Mouse (Mus musculus) 3T3-L1 (cell line): ENCODE data around the gene Cfap44.
A peak's percentile ranks its signal among the peaks of the same experiment; 100 is the strongest.

Experiments
- DNase-seq: peaks from one replicate; pipeline ENCODE4 v3.0.0-alpha.2; 2015; ENCODE audit warnings: low read depth, low spot score

Gene Cfap44

DNA sequence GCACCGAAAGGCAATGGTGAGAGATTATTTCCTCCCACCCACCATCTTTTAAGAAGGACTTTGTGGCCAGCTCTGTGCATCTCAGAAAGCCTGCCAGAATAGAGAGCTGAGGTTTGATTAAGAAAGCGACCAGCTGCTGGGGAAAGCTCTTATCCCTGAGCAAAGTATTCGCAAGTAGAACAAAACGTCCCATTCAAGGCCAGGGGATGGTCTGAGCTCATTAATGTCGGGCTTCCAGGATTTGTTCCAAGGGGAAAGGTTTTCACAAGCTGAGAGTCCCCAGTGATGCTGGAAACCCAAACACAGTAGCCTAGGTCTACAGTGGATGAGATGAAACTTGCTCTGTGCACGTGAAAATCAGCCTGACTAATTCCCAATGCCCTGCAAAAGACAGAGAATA is 99.3 kb downstream of the Cfap44 start:
- peak; percentile 15 for DNase-seq

DNA sequence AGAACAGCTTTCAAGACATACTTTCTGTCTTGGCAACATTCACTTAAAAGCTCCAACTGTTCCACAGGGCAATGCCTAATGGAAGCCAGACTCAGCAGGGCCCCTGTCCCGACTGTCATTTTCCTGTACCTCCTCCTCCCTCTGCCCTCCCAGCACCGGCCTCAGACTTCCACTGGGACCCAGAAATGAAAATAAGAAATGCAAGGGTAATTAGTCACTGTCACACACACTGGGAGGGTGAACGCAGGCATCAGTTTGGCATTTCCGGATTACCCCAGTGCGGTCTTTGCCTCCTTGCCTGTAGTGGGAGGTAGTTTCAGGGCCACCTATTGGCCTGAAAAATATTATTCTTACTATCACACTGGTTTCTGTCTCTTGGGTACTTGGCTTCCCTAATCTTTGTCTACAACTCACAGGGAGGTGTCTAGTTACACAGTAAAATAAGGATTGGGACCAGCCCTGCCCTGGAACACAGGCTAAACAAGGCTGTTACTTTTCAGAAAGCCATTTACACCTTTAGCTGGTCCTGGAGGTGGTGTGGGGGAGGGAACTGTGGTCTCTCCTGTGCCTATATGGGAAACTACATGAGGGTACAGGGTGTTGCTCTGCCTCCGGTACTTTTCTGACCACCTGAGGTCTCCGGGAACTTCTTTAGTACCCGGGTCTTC is 100.0 kb downstream of the Cfap44 start:
- DNase-seq: peak; percentile 88

DNA sequence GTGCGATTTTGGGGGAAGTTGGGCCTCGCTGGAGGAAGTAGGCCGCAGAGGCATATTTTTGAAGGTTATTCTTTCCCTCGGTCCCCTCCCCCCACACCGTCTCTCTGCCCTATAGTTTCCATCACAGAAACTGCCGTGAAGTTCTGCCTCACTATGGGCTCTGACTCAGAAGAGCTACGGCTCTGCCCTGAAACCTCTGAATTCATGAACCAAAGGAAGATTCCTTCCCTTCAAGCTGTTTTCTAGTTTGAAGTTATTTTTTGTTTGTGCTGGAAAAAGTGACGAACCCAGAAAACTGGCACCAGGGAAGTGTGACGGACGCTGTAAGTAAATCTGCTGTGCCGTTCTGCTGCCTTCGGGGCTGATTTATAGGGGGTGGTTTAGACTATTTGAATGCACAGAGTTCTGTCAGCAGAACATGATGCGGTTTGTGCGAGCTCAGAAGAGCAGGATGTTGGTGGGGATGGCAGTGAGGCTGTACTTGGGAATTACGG is 102.4 kb downstream of the Cfap44 start:
- no peak for DNase-seq

DNA sequence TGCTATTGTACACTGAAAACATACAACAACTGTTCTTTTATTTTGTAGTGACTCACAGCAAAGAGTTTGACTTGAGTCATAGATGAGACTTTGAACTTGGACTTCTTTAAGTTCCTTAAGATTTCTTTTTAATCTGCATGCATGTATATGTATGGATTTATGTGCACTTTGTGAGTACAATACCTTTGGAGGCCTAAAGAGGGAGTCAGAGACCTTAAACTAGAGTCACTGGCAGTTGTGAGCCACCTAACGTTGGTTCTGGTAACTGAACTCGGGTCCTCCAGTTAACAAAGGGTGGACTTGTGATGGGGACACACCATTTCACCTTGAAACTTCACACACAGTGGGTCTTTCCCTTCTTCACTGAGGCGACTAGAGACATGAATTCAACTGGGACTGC is 103.9 kb downstream of the Cfap44 start:
- DNase-seq: no peak

DNA sequence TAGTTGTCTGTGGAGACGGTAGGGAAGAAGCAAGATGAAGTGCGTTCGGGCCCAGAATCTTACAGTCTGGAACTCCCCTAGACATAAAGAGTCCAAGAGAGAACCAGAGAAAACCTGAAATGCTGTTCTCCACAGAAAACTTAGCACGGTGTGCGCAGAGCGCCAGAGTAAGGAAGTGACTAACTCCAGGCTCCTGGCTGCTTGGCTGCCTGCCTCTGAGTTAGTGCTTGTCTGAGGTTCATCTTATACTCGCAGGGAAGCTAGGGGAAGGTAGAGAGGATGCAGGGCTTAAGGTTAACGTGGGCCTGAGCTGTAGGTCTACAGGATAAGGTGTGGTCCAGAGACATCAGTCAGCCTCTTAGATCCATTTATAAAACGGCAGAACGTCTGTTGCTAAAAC is 107.2 kb downstream of the Cfap44 start:
- no peak for DNase-seq

DNA sequence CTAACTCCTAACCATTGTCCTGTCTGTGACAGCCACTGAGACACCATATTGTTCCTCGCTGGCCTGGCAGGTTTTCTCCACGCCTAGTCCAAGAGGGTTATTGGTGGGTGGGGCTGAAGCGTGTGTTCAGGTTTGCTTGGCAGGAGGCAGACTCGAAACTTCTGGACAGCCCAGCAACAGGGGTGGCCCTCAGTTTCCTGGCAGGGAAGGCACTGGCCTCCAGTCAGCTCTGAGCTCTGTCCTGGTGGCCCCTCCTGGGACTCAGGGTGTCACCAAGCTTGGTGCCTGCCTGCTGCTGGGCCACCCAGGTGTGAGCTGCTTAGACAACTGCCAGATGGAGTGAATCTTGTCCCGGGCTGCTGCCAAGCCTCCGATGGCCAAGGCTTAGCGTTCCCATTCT is 107.7 kb downstream of the Cfap44 start:
- no peak for DNase-seq

DNA sequence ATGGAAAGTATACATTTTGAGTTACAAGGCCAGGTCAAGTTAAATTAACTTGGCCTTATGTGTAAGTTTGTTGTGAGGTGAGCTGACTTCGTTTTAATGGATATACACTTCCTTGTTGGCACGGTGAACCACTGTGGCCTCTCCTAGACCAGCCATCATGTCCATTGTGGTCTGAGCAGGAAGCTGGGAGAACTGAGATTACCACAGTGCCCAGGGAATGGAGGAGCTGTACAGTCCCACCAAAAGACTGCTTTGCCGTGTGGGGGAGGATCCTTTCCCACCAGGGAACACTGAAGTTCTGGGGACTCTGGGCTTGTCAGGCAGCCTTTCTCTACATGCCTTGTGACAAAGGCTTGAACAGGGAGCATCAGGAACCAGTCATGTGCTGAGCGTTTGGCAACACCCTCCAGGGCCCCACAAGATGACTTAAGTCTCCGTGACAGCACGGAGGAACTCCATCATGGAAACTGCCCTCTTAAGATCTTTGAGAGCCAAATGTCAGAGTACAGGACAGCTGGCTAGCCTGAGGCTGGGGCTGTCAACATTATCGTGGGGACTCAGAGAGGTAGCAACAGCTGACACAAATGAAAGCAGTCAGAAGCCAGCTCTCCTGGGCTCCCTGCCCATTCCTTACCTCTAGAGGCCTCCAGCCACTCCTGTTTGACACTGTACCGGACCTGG is 108.4 kb downstream of the Cfap44 start:
- DNase-seq: no peak

DNA sequence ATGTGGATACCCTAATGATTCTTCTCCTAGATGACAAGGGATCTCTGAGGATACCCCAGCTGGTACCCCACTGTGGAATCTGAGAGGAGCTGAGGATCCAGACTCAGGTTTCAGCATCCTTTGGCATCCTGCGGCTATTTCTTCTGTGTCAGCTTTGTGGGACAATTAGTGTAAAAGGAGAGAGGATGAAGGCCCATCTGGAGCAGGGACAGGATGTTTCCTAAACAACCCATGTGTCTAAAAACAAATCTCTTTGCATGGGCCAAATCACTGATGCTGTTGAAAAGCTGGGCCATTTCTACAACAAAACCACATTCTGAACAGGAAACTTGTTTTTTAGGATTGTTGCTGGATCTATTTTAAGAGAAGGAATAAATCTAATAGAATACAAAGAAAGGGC is 110.6 kb downstream of the Cfap44 start:
- DNase-seq: no peak

DNA sequence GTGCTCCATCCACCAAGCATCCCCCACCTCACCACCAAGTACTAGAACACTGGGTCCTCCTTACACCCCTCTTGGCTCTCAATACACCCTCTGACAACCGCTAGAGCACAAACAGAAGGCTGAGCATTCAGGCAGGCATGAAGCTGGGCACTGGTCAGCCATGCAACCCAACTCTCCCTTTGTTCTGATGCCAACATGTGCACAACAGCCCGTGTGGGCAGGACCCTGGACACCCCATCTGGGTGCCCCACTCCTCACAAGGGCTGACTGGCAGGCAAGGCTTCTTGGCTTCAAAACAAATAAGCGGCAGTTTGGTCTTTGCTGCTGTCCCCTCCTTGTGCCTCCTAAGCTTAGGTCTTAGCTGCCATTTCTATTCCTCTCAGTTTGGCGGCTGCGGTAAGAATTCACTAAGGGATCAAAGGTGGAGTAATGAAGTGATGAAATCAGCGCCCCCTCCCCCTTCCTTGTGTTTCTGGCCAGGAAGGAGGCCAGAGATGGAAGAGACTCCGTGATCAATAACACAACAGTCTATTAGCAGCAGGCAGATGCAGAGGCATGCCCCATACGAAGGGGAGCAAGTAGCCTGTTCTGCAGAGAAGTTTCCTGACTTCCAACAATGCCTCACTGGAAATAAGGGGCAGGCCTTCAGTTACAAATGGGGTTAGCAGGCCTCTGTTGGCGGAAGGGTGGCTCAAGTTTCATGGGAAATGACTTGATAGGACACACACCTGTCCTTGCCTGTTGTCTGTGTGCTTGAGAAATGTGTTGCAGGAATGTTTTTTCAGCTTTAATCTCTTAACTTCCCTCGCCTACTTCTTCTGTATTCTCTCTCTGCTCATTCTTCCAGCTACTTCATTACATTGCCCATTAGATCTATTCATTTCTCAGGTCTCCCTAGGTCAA is 112.7 kb downstream of the Cfap44 start:
- DNase-seq: no peak

DNA sequence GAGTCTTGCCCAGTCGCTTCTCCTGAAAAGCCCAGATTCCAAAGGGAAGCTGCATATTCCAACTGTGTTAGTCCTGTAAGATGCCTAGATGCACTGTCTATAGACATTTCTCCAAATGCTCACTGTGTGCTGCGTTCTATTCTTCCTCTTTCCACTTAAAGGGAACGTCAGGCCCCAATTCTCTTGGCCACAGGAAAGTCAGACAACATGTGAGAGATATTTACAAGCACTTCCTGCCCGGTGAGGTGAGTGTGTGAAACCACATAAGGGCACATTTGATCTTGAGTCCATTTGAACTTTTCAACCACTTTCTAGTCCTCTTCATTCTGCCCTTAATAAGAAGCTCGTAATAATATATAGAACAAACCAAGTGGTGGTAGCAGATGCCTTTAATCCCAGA is 113.4 kb downstream of the Cfap44 start:
- DNase-seq: no peak

DNA sequence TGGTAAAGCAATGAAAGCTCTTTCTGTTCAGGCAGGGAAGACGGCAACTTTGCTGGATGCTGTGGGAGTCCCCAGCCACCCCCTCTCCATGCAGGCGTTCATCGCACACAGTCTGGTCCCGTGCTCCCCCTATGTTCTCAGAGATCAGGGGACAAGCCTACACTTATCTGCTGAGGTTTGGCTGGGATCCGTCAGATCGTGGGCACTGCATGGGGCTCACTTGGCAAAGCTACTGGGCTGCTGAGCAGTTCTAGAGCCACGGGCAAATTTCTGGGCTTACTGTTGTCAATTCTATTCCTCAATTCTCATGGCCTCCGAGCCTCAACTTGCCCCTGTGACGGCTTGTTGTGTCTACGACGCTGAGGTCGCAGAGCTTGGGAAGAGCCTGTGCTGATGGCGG is 114.2 kb downstream of the Cfap44 start:
- DNase-seq: no peak

DNA sequence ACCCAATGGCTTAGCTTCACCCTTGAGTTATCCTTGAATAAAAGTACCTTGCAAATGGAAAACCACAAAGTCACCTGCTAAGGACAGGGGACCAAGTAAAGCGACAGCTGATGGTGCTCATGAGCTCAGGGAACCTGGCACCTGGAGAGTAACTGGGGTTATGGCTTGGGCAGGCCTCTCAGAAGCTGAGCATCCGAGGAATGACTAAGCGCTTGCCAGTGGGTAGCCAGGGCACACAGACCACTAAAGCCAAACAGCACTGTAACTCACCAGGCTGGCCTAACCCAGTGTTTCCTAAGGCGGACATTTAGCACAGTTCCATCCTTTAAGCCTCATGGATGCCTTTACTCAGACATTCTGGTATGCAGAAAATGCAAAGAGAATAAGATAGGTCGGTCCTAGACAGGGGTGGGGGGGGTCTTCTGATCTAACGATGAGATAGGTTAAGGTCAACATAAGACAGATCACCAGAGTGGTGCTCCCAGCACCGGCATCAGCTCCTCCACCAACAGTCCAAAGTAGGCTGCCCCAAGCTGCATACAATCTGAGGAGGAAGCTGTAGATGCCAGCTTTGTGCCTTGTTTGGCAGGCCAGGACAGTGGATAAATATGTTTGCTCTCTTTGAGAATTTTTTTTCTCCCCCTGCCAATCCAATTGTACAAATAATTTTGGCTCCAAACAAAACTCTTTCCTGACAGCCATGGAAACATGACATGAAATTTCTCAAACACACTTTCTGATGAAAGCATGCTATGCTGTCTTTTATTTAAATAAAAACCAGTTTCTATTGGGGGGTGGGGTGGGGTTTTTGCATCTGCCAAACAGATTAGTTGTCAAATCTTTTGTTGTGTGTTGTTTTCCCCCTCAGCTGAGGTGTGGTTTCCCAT is 115.1 kb downstream of the Cfap44 start:
- no peak for DNase-seq

DNA sequence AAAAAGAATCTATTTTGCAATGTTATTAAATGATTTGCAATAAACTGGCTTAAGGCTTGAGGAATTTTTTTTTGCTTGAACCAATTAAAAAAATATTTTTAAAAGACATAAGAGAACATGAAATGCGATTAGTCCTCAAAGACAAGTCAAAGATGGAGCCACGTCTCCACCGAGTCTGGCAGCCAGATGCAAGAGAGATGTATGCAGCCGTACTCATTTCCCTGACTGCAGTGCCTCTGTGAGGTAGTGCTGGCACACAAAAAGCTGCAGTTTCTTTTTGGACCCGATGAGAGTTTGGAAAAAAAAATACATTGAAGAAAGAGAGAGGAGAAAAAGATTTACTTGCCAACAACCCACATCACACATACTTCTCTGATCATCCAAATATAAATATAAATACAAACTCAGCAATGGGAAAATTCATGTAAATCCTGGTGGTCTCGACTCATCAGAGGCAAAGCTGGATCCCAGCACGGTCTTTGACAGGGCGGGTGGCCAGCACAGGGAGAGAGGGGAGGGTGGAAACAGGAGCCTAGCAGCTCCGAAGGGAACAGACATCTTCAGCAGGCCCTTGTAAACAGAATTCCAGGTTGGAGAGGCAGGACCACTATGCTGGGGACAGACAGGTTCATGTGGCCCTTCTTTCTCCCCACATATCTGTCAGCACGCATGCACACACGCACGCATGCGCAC is 116.1 kb downstream of the Cfap44 start:
- DNase-seq: no peak

DNA sequence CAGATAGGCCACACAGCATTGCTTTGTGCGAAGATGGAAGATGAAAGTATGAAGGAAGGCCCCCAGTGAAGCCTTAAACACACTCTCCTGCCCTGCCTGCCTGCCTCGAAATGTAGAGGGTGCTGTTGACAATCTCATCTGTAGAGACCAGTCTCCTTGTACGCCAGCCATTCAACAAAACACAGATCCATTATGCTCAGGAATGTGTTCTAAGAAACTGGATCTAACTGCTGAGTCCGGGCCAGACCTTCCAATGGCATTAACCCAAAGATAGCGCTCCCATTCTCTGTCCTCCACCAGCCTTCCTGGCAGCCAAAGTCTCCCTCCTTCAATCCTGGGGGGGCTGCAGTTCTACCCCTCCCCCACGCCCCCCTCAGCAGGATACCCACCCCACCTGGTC is 121.9 kb downstream of the Cfap44 start:
- DNase-seq: no peak

DNA sequence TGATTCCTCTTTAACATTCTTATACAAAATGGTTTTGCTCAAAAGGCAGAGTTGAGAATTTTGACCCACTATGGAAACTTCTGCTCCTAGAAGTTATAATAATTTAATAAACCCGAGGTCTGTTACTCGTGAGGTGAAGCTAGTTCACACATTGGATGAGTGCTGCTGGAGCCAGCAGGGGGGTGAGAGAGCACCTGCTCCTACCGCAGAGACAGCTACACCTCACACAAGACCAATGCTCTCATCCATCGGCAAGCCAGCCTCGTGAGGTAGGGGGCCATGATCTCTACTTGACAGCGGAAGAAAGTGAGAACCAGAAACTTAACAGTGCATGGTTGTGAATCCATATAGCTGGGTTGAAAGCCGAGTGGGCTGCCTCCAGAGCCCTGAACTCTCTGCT is 129.0 kb downstream of the Cfap44 start:
- no peak for DNase-seq

DNA sequence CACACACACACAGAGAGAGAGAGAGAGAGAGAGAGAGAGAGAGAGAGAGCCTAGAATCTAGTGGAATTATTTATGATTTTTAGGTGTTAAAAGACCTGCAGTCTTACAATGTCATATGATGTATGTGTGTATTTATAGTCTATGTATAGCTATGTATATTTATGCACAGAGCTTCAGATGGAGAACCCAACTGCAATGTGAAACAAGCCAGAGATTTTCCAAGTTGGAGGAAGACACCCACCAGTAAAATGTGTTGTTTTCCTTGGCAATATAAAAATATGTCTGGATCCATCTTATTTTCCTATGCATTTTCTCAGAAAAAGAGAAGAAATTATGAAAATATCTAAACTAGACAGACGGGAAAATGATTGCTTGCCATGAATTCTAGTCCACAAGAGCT is 131.4 kb downstream of the Cfap44 start:
- DNase-seq: no peak

DNA sequence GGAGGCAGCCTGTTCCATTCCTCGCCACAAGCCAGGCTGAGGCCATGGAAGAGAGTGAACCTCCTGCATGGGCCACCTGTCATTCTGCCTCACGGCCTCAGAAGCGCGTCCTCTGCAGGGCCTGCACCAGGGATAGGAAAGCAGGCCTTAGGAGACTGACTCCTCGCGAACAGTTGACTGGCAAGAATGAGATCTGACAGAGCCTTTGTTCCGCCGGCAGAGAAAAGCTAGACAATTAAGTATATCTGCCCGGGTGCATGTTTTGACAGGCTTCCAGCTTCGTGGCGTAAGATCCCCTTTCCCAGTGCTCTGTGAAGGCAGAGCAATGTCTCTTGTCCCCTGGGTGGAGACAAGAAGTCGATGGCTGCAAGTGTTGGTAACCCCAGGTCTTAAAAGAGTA is 132.1 kb downstream of the Cfap44 start:
- no peak for DNase-seq

DNA sequence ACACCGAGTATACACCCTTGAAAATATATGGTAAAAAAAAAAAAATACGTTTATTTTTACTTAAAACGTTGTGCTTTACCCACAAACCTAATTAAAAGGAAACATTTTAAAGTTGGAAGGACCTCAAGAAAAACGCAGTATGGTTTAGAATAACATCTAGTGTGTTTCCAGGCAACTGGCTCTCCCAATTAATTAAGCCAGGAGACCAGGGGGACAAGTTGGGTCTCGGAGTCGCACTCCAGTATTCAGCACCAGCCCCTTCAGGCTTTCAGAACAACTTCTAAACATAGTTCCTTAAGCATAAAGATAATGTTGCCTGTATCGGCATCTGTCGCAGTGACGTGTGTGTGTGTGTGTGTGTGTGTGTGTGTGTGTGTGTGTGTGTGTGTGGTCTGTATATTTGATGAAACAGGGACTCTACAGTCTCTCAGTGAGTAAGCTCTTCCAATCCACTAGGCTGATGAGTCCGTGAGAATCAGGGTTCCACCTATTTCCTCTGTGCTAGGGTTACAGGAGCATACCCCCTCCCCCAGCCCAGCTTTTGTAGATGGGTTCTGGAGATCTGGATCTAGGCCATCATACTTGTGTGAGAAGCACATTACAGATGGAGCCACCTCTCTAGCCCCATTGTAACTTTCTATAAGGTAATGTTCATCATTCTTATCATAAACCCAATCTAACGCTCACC is 132.8 kb downstream of the Cfap44 start:
- DNase-seq: no peak

DNA sequence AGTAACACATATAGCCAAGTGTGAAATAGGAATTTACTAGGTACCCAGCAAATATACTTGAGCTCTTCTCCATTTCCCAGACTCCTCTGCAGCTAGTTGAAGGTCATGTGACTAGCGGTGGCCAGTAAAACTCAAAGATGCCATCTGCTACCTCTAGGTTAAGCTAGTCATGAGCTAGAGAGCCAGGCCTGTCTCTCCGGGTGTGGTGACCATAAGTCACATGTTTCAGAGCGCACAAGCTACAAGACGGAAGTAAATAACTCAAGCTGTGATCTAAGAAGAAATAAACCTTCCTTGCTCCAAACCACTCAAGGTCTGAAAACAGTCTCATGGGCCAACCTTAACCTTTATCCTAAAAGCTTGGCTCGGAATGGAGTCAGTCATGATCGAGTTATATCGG is 134.4 kb downstream of the Cfap44 start:
- no peak for DNase-seq

DNA sequence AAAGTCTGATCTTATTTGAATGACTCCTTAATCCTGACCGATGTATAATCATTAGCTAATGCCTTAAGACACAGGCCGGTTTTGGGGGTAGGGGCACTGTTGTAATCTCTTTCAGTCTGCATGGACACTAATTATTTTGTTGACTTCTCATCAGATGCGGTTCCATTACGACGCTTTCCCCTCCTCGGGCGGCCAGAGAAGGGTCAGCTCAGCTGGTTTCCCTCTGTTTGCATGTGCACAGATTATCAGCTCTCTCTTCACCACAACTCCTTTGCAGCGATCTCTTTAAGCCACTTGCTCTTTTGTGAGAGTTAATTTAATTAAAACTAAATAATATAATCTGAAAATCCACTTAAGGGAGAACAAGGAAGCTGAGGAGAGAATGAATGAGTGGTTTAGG is 135.1 kb downstream of the Cfap44 start:
- no peak for DNase-seq
